In the genomic region with DNA sequence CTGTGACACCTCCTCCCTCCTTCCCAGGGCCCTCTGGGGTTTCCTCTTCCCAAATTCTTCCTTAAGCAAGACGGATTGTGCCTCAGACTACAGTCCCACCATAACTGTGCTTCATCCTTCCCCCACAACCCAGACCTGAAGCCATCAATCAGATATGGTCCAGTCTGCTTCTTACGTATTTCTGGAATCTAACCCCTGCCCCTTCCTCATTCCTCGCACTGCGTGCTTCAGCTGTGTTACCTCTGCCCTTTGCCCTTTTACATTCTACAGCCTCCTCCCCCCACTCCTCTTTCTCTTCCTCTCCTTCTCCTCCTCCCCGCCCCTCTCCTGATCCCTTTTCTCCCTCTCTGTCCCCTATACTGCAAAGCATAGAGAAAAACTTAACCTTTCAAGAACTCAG, we compare ENCODE assay signal across 22 mouse cellular contexts. TPM values are rescaled to one million over a fixed set of nuclear protein-coding genes. Genes with fewer than 3 reads are reported as not detected.
DNase-seq lines count a peak whose midpoint lies in the region; ATAC-seq and TF ChIP-seq lines count a peak whose summit lies in the region.
"Had no signal": no experiment of that assay in that cellular context is flagged by ENCODE, and none has a peak within 500 bp of the region (broad histone marks: within the 10 kb centered on the region; RNA-seq: fewer than 3 reads in every experiment).

No protein-coding gene starts in this region.

- H3K9me3 ChIP-seq in hindbrain, embryonic 10.5 days: no peaks in the 10 kb centered on the region
- no peaks in the 10 kb centered on the region for H3K9me3 ChIP-seq in hindbrain, embryonic 16.5 days (ENCODE audit: control insufficient read depth, low read length)
- no peaks in the 10 kb centered on the region for H3K9me3 ChIP-seq in lung, embryonic 14.5 days (ENCODE audit: low read depth, low read length)
- H3K9me3 ChIP-seq in lung, postnatal 0 days (ENCODE audit: low read length): no peaks in the 10 kb centered on the region
- no peaks in the 10 kb centered on the region for H3K9me3 ChIP-seq in liver, embryonic 12.5 days (replicated peaks)
- H3K9me3 ChIP-seq: embryonic facial prominence, embryonic 13.5 days; limb, embryonic 12.5 days; neural tube, embryonic 13.5 days had no signal

- peaks cover 50% of the 10 kb centered on the region for H3K4me1 ChIP-seq in hindbrain, embryonic 10.5 days (replicated peaks)
- H3K4me1 ChIP-seq in hindbrain, embryonic 16.5 days (ENCODE audit: control insufficient read depth, insufficient read depth, low read depth, low read length): no peaks in the 10 kb centered on the region
- peaks cover 14% of the 10 kb centered on the region for H3K4me1 ChIP-seq in lung, embryonic 14.5 days (ENCODE audit: insufficient read depth)
- H3K4me1 ChIP-seq in lung, postnatal 0 days (ENCODE audit: insufficient read depth, low read depth, low read length): no peaks in the 10 kb centered on the region
- H3K4me1 ChIP-seq in liver, embryonic 12.5 days: no peaks in the 10 kb centered on the region

- no peaks in the 10 kb centered on the region for H3K36me3 ChIP-seq in hindbrain, embryonic 10.5 days
- no peaks in the 10 kb centered on the region for H3K36me3 ChIP-seq in hindbrain, embryonic 16.5 days (ENCODE audit: control insufficient read depth, insufficient read depth, low read length)
- no peaks in the 10 kb centered on the region for H3K36me3 ChIP-seq in lung, embryonic 14.5 days (ENCODE audit: insufficient read depth)
- H3K36me3 ChIP-seq in lung, postnatal 0 days (ENCODE audit: insufficient read depth, low read length): no peaks in the 10 kb centered on the region
- H3K36me3 ChIP-seq in liver, embryonic 12.5 days: no peaks in the 10 kb centered on the region
- H3K36me3 ChIP-seq: embryonic facial prominence, embryonic 13.5 days; limb, embryonic 12.5 days; neural tube, embryonic 13.5 days had no signal

- no peak for ATAC-seq in hindbrain, embryonic 16.5 days
- ATAC-seq in lung, embryonic 14.5 days (ENCODE audit: insufficient read depth): no peak
- no peak for ATAC-seq in lung, postnatal 0 days
- ATAC-seq in liver, embryonic 12.5 days: no peak
- ATAC-seq: activated CD4-positive, CD25-positive, alpha-beta regulatory T cell, adult 4 months; Patski had no signal

- H3K4me3 ChIP-seq in hindbrain, embryonic 10.5 days: no peak overlapping the region
- H3K4me3 ChIP-seq in hindbrain, embryonic 16.5 days (ENCODE audit: low read length): no peak overlapping the region
- H3K4me3 ChIP-seq in lung, embryonic 14.5 days (ENCODE audit: low read depth, low read length): no peak overlapping the region
- no peak overlapping the region for H3K4me3 ChIP-seq in lung, postnatal 0 days (ENCODE audit: low read depth, low read length)
- no peak overlapping the region for H3K4me3 ChIP-seq in liver, embryonic 12.5 days
- H3K4me3 ChIP-seq: embryonic facial prominence, embryonic 13.5 days; gastrocnemius, adult 2 months; left cerebral cortex, adult 2 months; limb, embryonic 12.5 days; neural tube, embryonic 13.5 days had no signal

- no peak overlapping the region for H3K4me2 ChIP-seq in hindbrain, embryonic 16.5 days (ENCODE audit: low read length)
- H3K4me2 ChIP-seq in lung, embryonic 14.5 days: no peak overlapping the region
- no peak overlapping the region for H3K4me2 ChIP-seq in lung, postnatal 0 days (replicated peaks; ENCODE audit: low read depth, low read length)
- H3K4me2 ChIP-seq in liver, embryonic 12.5 days: no peak overlapping the region
- H3K4me2 ChIP-seq: embryonic facial prominence, embryonic 13.5 days; limb, embryonic 12.5 days; neural tube, embryonic 13.5 days had no signal

- 8% methylated on average over 5 of the region's 5 CpGs for WGBS in hindbrain, embryonic 10.5 days
- 21% methylated on average over 5 of the region's 5 CpGs for WGBS in hindbrain, embryonic 16.5 days
- 22% methylated on average over 5 of the region's 5 CpGs for WGBS in lung, embryonic 14.5 days
- WGBS in lung, postnatal 0 days: 43% methylated on average over 5 of the region's 5 CpGs
- WGBS in liver, embryonic 12.5 days (ENCODE audit: insufficient replicate concordance): 37% methylated on average over 5 of the region's 5 CpGs

- TF ChIP-seq EP300 in lung, postnatal 0 days (IDR thresholded peaks at IDR 0.05): no peak

- no peaks in the 10 kb centered on the region for H3K27me3 ChIP-seq in hindbrain, embryonic 10.5 days (ENCODE audit: insufficient read depth, poor library complexity, severe bottlenecking)
- no peaks in the 10 kb centered on the region for H3K27me3 ChIP-seq in hindbrain, embryonic 16.5 days (replicated peaks; ENCODE audit: control insufficient read depth, insufficient read depth, low read length)
- H3K27me3 ChIP-seq in lung, embryonic 14.5 days (ENCODE audit: insufficient read depth, low read length): no peaks in the 10 kb centered on the region
- H3K27me3 ChIP-seq in lung, postnatal 0 days (replicated peaks; ENCODE audit: insufficient read depth, low read length): no peaks in the 10 kb centered on the region
- peaks cover 18% of the 10 kb centered on the region for H3K27me3 ChIP-seq in liver, embryonic 12.5 days (replicated peaks)
- H3K27me3 ChIP-seq: embryonic facial prominence, embryonic 13.5 days; limb, embryonic 12.5 days; neural tube, embryonic 13.5 days; Patski had no signal

- TF ChIP-seq CTCF in lung, embryonic 14.5 days (IDR thresholded peaks at IDR 0.05; ENCODE audit: low read depth): no peak
- TF ChIP-seq CTCF in lung, postnatal 0 days (IDR thresholded peaks at IDR 0.05): no peak

- peak overlapping the region; percentile 54 for H3K27ac ChIP-seq in hindbrain, embryonic 10.5 days
- H3K27ac ChIP-seq in hindbrain, embryonic 16.5 days (ENCODE audit: low read depth, low read length): no peak overlapping the region
- H3K27ac ChIP-seq in lung, embryonic 14.5 days (ENCODE audit: low read depth): 0 out of 2 replicates have a peak overlapping the region, but pooled peaks have one; percentile 4
- H3K27ac ChIP-seq in lung, postnatal 0 days (ENCODE audit: low read length): no peak overlapping the region
- no peak overlapping the region for H3K27ac ChIP-seq in liver, embryonic 12.5 days
- H3K27ac ChIP-seq: embryonic facial prominence, embryonic 13.5 days; gastrocnemius, adult 2 months; left cerebral cortex, adult 2 months; limb, embryonic 12.5 days; liver, embryonic 14.5 days; neural tube, embryonic 13.5 days had no signal

- DNase-seq in hindbrain, embryonic 10.5 days (ENCODE audit: low spot score): peak; percentile 49
- DNase-seq in lung, embryonic 14.5 days: no peak
- no peak for DNase-seq in lung, postnatal 0 days (ENCODE audit: low spot score)
- DNase-seq in embryo, embryonic 9.5 days (ENCODE audit: extremely low spot score): peak; percentile 69
- DNase-seq in kidney, postnatal 14 days: peak; percentile 27
- DNase-seq in spleen, postnatal 10 days (ENCODE audit: low spot score in 2 of 2): no peak
- DNase-seq: adrenal gland, postnatal 36 days; cerebellum, adult 8-10 months; gastrocnemius, adult 2 months; heart, postnatal 4 days; lung, postnatal 10 days; right cerebral cortex, postnatal 25 days; thymus, postnatal 4 days had no signal

- no peak overlapping the region for H3K9ac ChIP-seq in hindbrain, embryonic 16.5 days (ENCODE audit: low read depth, low read length)
- H3K9ac ChIP-seq in lung, embryonic 14.5 days: no peak overlapping the region
- H3K9ac ChIP-seq in lung, postnatal 0 days (replicated peaks; ENCODE audit: low read depth): no peak overlapping the region
- H3K9ac ChIP-seq in liver, embryonic 12.5 days: no peak overlapping the region
- H3K9ac ChIP-seq: embryonic facial prominence, embryonic 13.5 days; limb, embryonic 12.5 days; liver, embryonic 14.5 days; neural tube, embryonic 13.5 days had no signal

RNA-seq across cellular contexts. Expression of gene Ccdc42, which starts 4.9 kb away (rescaled TPM):
- 2.5 and 3.1 TPM in 2 replicates for polyA plus RNA-seq in hindbrain, embryonic 10.5 days (2016; fragmentation: Nextera tagmentation; extraction: Ambion mirVana)
- polyA plus RNA-seq in hindbrain, embryonic 16.5 days (2015; fragmentation: Nextera tagmentation; extraction: Ambion mirVana): 0.36 TPM in 1 of 2 replicates, not detected in the other
- 0.70 and 1.2 TPM in 2 replicates for polyA plus RNA-seq in lung, embryonic 14.5 days (2014; fragmentation: Nextera tagmentation; extraction: Ambion mirVana)
- polyA plus RNA-seq in lung, postnatal 0 days (2015; fragmentation: Nextera tagmentation; extraction: Ambion mirVana): 0.81 and 0.91 TPM in 2 replicates
- 0.15 TPM in 1 of 2 replicates, not detected in the other for polyA plus RNA-seq in liver, embryonic 12.5 days (2016; fragmentation: Nextera tagmentation; extraction: Ambion mirVana)
- polyA plus RNA-seq: activated CD4-positive, CD25-positive, alpha-beta regulatory T cell, adult 4 months; embryonic facial prominence, embryonic 13.5 days; Patski had no signal

RNA-seq across cellular contexts. Expression of gene Mfsd6l, which starts 35.7 kb away (rescaled TPM):
- 0.17 and 0.22 TPM in 2 replicates for polyA plus RNA-seq in hindbrain, embryonic 10.5 days (2016; fragmentation: Nextera tagmentation; extraction: Ambion mirVana)
- polyA plus RNA-seq in hindbrain, embryonic 16.5 days (2015; fragmentation: Nextera tagmentation; extraction: Ambion mirVana): 0.07 and 0.08 TPM in 2 replicates
- polyA plus RNA-seq in lung, embryonic 14.5 days (2014; fragmentation: Nextera tagmentation; extraction: Ambion mirVana): 1.5 TPM in 2 replicates
- polyA plus RNA-seq in lung, postnatal 0 days (2015; fragmentation: Nextera tagmentation; extraction: Ambion mirVana): 5.8 and 6.3 TPM in 2 replicates
- polyA plus RNA-seq in liver, embryonic 12.5 days (2016; fragmentation: Nextera tagmentation; extraction: Ambion mirVana): not detected in 2 replicates
- polyA plus RNA-seq: activated CD4-positive, CD25-positive, alpha-beta regulatory T cell, adult 4 months; limb, embryonic 12.5 days; neural tube, embryonic 13.5 days had no signal

Comparison
In these comparisons a context has a peak if more than half of its experiments do, and no peak if none do; other contexts are left out.
1. H3K27ac ChIP-seq: peak in hindbrain, embryonic 10.5 days (single experiment) and lung, embryonic 14.5 days (single experiment); none in hindbrain, embryonic 16.5 days (single experiment), lung, postnatal 0 days (single experiment) and liver, embryonic 12.5 days (single experiment).
2. DNase-seq: peak in hindbrain, embryonic 10.5 days (single experiment), embryo, embryonic 9.5 days (single experiment) and kidney, postnatal 14 days (single experiment); none in lung, embryonic 14.5 days (single experiment), lung, postnatal 0 days (single experiment) and spleen, postnatal 10 days (0 of 2).